Mouse (Mus musculus): ENCODE results near the gene Pdcd5.

DNA sequence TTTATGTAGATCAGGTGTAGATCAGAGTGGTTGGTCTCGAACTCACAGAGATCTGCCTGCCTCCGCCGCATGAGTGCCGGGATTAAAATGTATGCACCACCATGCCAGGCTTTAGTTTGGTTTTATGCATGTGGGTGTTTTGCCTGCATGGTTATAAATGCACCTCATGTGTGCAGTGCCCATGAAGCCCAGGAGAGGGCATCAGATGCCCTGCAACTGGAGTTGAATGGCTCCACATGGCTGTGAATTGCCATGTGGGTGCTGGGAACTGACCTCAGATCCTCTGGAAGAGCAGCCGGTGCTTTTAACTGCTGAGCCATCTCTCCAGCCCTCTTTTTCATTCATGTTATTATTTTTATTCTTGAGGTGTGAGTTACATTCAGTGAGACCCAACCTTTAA is 21.3 kb downstream of the Pdcd5 start:
- TF ChIP-seq POLR2A (IDR thresholded peaks at IDR 0.05; ENCODE audit: borderline replicate concordance, low read depth, low read length): no peak
- TF ChIP-seq CTCF (IDR thresholded peaks at IDR 0.05; ENCODE audit: low read depth, low read length): no peak

All from bone marrow macrophage, adult 2 months (primary cell).